Mouse (Mus musculus) cerebellum, postnatal 36 days (tissue): ENCODE measurements around the gene Tmem199.
"Not testable (repeated sequence)": the region's sequence is repeated elsewhere in the genome, so short reads cannot be mapped to it uniquely, and the experiment has no call there.

Source experiments
- DNase-seq, 2 experiments: peaks; one replicate each; pipeline ENCODE4 v3.0.0; 2021 to 2022; ENCODE audit warnings: mixed read lengths in 2 of 2

The Tmem199 gene

DNA sequence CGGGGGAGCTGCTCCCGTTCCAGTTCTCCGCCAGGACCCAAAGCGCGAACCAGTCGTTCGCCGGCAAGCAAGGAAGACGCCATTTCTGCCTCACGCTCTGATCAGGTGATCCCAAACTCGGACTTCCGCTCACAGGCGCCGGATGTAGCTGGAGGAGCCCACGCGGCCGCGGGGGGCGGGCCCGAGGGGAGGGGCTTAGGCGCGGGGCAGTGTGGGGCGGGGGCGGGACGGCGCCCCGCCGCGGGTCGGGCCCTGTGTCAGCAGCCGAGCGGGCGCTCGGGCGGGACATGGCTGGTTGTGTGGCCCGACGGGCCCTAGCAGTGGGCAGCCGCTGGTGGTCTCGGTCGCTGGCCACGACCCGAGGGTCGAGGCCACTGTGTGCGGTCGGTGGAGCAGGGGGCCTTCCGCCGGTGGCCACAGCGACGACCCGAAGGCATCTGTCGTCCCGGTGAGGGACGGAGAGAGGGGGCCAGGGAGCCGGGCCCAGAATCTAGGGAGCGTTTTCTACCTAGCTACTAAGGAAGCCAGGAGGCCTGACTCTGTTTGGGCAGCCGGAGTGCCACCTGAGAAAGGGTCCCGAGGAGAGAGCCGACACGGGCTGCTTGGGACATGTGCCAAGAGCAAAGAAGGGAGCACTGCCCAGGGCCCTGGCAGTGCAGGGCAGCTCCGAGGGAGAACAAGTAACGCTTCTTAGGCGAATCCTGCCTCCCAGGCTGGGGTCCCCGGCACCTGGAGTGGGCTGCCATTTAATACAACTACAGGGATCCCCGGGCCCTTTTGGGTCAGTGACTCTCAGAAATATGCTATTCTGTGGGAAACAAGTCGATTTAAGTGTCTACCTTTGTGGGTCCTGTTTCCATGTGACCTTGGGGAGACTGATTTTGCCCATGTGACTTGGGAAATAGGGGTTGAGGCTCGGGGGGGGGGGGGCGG is at the start of gene Tmem199, which contains the start of gene Poldip2:
TSS of gene Tmem199 (minus strand) at position 148 of the 933 bp plus-strand sequence.
TSS of gene Poldip2 (plus strand) at position 169 of the 933 bp plus-strand sequence.
- DNase-seq, result peak; percentile 85 to 92

DNA sequence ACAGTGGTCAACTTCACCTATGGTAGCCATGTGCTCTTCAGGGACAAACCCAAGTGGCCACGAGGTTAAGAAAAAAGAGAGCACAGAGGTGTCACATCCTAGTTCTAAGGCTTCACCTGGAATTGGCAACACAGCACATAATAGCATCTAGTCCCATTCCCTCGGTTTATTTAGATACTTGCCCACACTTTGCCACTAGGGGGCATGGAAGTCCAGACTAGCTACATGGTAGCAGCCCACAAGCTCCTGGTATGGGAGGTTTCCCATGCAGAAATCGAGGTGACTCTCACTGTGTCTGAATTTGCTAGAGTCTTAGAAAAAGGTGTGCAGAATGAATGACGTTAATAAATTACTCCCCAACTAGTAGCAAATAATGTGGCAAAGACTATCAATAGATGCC is 48.5 kb upstream of the Tmem199 start:
- DNase-seq, result peak; percentile 67 to 77

DNA sequence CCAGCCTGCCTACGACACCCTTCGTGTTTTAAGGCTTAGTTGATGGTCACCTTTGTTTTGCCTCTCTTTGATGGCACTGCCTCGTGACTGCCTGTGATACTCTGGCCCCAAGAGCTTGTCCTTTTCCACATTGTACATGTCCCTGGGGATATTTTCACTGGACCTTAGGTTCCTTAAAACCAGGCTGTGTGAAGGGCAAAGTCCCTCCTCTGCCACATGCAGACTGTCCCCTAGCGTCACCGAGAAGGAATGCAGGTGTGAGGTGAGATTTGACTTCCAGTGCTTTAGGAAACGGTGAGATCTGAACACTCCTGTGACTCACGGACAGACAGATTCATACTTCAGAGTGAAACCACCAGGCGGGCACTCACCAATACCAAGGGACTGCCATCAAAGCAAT is 45.3 kb upstream of the Tmem199 start:
- no peak for DNase-seq

DNA sequence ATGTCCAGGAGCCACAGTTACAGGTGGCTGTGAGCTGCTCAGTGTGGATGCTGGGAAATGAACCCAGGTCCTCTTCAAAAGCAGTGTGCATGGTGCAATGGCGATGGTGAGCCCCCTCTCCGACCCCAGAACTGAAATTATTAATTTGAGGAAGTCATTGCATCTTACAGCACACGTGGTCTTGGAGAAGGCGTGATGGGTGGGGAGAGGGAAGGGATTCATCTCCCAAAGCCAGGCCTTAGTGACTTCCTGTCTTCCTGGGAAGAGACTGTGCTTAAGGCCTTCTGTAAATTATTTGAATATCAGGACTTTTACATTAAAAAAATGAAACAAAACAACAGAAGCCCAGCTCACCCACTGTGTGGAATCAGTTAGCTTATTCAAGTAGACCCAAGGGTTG is 44.1 kb upstream of the Tmem199 start:
- no peak for DNase-seq

DNA sequence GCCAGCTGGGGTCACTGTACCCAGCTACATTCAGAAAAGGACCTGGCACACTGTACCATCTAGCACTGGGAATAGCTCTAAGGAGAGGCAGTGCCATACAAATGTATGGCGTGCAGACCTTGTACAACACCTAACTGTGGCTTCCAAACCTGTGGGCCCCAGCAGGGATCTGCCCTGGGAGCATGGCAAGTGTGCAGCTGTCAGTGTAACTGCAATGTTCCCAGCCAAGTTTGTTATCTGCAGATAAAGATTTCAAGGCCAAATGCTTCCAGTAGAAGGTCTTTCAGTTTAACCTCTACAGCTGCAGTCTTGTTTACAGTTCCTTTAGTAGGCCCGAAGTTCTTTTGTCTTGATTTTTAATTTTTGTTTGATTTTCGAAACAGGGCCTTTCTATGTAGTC is 43.7 kb upstream of the Tmem199 start:
- no peak for DNase-seq

DNA sequence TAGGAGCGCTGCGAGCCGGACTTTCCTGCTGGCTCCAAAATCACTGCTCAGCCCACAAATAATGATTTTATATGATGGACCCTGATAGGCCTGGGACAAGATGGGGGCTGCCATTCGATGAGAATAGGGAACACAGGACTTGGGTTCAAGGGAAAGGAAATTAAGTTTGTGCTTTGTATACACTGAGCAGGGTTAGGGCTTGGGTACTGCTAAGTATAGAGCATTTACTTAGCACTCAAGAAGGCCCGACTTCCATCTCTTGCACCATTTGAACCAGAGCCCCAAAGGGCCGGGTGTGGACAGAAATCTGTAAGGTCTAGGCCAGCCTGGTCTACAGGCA is 39.1 kb upstream of the Tmem199 start:
- DNase-seq, result no peak

DNA sequence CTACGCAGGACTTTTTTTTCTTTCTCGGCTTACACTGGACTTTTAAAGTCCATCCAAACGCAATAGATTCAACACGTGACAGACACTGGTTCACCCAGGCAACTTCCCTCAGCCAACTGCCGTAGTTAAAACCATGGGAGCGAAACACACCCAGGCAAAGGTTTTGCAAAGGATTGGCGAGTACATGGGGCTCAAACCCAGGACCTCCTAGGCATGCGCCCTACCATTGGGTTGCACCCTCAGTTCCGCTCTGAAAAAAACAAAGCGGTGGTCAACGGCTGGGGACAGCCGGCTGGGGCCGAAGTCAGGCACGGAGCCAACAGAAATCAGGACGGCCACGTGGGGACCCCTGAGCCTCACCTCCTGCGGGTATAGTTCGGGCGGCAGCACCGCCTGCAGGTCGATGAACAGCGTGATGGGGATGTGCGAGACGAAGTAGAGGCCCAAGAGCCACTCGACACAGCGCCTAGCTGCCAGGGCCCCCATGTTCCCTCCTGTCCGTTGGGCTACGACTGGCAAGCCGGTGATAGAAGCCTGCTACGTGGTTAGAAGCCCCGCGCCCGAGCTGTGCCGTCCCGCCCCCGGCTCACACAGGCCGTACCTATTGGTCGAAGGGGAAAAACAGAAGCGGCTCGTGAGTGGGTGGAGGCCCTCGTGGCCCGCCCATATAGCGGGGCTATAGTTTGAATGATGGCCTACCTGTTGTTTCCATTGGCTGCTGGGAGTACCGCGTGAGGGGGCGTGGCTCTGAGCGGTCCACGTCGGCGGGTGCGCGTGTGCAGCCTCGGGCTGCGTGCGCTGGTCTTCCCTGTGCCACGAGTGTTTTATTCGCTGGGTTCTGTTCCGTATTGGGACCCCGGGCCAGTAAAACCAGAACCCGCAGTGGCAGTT is 38.4 kb upstream of the Tmem199 start, which contains the start of gene Tmem97:
TSS of gene Tmem97 (minus strand) at position 610 of the 891 bp plus-strand sequence.
- DNase-seq, result peak; percentile 91 to 95

DNA sequence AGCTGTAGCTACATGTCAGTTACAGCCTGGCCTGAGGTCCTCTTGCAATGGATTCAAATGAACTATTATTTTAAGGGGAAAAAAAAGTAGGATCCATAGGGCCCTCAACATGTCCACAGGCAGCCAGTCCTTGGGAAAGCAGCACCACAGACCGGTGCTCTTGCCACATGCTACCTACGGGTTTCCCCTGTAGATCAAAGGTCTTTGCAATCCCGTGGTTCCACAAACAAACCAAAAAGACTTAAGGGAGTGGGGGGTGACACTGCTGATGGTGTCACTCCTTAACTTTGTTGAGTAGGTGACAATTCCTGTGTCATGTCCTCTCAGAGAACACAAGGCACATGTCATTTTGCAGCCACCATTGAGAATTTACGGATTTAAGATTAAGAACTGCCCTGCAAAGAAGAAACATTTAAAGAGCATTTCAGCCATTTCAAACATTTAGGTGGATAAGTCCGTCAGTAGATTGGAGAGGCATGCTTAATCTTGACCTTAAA is 37.6 kb upstream of the Tmem199 start:
- no peak for DNase-seq

DNA sequence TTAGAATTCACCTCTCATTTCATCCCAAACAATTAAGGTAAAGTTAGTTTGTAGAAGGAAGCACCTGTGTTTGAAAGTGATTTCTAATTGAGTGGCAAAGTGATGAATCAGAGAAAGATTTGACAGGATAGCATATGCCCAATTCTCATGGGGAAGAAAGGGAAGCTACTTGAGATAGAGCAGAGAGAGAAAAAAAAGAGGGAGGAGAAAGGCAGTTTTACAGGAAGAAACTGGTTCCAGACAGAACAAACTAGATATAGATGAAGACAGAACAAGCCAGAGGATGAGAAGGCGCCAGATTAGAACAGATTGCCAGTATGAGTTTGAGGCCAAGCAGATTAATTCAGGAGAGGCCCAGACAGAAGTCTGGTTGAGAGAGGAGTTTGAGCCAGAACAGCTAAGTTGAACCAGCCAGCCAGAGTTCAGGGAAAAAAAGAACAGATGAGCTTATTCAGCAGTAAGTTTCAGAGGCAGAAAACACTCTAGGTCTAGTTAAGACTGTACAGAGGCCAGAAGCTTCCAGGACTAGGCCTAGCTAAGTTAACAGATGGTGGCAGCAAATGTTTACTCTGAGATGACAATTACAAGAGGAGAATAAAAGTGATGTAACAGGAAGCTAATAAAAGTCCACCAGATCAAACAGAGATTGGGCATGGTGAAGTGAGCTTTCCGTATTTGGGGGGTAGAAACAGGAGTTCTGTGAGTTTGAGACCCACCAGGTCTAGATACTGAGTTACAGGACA is 35.9 kb upstream of the Tmem199 start:
- no peak for DNase-seq

DNA sequence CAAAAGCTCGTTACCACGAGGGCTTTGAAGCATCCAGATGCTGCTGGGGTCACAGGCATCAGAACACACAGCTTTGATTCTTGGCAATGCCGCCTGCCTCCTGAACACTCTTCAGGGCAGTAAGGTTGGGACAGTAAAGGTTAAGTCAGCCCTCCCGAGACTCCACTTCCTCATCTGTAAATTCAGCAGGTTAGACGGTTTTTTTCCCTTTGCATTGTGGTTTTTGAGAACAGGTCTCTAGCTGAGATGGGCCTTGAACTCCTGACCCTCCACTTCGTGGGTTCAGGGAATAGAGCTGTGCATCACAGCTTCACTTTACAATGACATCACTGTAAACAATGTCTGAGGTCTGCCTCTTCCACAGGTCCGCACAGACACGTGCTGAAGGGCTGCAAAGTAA is 33.2 kb upstream of the Tmem199 start:
- no peak for DNase-seq

DNA sequence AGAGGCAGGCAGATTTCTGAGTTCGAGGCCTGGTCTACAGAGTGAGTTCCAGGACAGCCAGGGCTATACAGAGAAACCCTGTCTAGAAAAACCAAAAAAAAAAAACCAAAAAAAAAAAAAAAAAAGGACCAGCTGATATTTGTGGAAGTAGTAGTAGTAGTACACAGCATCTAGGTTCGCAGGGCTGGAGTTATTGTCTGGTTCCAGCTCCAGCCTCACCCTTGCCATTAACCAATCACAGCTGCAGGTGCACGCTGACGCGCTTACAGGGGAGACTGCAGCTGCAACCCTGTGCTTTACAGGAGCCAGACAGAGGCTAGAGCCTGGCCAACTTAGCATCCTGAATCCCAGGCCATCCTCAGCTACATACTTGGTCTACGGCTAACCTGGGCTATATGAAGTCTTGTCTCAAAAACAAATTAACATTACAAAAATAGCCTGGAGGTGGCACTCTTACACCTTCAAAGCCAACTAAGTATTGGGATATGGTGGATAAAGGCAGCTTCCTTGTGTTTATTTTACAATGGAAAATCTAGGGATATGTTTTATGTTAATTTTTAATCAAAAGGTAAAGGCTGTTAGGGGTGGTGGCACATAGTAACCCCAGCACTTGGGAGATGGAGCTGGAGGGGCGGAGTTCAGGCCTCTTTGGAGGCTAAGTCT is 32.6 kb upstream of the Tmem199 start:
- no peak for DNase-seq

DNA sequence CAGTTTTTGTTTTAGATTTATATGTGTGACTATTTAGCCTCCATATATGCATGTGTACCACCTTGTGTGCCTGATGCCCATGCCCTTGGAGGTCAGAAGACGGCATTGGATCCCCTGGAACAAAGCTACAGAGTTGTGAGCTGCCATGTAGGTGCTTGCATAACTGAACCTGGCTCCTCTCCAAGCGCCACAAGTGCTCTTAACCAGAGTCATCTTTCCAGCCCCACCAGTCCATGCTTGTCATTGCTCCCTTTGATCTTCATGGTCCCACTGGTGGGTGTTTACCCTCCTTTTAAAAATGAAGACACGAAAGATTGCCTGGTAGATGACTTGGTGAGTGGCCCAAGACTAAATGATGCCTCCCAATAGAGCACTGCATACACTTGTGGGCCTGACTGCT is 28.4 kb upstream of the Tmem199 start:
- no peak for DNase-seq

DNA sequence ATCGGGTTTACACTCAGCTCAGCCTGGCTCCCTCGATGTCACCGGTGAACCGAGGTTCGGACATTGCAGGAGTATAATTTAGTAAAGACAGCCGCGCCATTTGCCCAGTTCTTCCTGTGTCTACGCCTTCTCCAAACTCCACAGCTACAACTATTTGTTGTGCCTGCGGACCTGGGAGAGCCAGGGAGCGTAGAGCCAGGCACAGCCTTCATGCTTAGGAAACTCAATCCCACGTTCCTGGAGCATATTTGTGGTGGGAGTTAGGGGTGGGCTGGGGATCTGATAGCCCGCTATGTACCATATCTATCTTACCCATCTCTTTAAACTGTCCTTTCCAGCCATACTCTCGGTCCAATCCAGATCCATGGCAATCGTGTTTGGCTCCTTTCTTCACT is 24.7 kb upstream of the Tmem199 start:
- DNase-seq, result no peak

DNA sequence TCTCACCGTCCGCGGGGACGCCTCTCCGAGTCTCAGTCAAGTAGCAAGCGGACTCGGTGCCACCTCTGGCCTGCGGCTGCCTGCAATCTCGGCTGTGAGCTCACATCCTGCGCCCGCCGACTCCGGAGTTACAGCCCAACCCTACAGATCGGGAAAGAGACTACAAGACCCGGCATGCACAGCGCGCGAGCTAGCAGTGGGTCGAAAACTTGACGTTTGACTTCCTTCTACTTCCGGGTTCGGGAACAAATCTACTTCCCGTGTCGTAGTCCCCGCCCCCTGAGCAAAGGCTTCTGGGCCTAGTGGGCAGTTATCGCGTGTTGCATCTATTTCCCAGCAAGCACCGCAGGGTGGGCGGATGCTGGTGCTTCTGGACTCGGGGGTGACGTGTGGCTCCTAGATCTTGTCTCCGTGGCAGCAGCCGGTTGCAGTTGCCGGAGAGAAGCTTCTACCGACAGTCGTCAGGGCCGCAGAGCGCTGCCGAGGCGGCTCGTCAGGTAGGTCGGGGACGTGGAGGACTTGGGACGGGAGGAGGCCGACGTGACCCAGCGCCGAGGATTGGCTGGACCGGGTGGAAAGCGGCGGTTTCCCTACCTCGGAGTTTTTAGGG is 24.2 kb upstream of the Tmem199 start, which contains the start of the genes Tnfaip1 and Ift20:
TSS of gene Tnfaip1 (minus strand) at position 253 of the 610 bp plus-strand sequence.
TSS of gene Ift20 (plus strand) at position 282 of the 610 bp plus-strand sequence.
- peak; percentile 97 for DNase-seq

DNA sequence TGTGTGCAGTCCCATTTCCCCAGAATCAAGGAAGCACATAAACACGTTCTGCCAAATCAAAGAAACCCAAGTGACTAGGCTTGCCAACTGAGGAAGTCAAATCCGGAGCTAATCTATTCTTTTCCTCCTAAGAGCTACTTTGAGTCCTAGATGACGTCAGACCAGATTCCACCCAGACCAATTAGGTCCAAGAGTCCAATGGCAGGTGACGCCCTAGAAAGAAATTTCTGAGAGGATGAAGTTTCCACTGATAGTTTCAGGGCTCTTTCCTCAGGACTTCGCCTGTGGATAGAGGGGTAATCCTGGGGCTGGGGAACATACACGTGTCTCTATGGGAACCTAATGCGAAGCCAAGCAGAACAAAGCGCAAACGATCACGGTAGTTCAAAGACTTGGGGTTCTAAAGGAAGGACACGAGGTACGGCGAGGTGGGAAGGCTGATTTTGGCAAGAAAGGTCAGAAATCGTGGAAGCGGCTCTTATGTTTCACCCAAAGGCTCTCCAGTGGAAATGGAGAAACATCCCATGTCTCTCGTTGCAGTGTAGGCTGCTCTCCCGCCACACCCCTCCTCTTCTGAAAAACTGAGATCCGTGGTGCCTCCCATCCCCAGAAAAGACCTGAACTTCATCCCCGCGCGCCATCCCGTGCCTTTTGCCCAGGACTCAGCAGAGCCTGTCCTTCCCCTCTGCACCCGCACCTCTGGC is 23.6 kb upstream of the Tmem199 start:
- DNase-seq, result no peak

DNA sequence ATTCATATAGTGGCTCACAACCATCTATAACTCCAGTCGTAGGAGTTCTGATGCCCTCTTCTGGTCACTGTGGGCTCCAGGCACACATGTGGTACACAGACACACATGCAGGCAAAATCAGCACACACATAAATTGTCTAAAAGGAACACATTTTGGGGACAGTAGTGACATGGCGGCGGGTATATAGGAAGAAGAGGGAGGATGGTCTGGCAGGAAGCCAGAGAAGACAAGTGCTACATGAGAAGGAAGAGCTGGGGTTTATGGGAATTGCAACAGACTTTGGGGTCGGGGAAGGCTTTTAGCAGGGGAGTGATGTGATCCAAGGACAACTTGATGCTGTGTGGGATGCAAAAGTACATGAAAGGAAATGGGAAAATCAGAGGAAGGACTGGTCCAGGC is 22.5 kb upstream of the Tmem199 start:
- DNase-seq, result no peak

DNA sequence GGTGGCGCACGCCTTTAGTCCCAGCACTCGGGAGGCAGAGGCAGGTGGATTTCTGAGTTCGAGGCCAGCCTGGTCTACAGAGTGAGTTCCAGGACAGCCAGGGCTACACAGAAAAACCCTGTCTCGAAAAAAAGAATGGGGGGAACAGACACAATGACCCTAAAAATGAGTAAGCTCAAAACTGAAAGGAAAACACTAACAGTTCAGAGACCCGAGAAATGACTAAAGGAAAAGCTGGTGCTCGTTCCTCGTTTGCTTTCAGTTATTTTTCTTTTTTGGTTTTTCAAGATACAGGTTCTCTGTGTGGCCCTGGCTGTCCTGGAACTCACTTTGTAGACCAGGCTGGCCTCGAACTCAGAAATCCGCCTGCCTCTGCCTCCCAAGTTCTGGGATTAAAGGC is 19.5 kb upstream of the Tmem199 start:
- DNase-seq, result not testable (repeated sequence)

DNA sequence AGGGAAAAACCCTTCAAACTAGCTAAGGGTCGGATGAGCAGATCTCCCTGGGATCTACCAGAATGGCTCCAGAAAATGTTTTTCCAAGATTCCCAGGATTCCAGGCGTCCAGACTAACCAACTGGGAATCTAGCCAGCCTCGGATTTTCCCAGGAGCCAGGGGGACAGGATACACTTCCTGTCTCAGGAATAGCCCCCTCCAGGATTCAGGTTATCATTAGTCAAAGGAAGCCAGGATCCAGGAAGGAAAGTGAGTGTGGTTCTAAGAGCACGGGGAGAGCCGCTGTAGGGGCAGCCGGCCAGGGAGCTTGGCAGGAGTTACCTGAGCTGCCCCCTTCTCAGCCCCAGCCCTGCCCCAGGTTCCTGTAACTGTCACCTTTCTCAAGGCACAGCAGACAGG is 19.1 kb upstream of the Tmem199 start:
- DNase-seq, result no peak

DNA sequence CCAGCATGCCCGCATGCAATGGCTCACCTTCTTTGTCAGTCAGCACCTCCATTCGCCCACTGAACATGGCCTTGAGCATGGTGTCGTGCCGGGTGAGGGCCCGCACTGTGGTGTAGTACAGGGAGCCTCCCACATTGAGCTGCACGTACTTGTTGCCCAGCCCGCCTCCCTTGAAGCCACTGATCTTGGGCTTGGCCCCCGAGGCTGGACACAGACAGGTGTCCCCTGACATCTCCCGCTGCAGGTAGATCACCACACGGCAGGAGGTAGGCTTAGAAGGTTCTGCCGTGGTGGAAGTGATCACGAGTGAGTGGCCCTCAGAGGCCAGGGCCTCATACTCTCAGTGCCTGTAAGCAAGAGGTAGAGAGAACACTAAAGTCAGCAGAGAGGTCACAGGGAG is 18.0 kb upstream of the Tmem199 start:
- DNase-seq, result no peak

DNA sequence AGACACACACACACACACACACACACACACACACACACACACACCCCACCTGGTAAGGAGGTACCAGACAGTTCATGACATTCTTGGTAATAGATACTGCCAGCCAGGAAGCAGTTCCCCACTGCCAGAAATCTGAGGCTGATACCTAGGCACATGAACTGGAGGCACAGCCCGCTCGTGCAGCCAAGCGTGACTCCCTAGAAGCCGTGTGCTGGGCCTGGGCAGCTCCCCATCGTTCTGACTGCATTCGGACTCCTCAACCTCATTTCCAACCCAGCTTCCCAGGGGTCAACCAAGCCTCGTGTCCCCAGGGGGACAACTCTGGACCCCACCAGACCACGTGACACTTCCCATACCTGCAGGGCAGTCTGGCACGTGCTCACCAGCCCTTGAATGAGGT is 16.7 kb upstream of the Tmem199 start:
- no peak for DNase-seq

DNA sequence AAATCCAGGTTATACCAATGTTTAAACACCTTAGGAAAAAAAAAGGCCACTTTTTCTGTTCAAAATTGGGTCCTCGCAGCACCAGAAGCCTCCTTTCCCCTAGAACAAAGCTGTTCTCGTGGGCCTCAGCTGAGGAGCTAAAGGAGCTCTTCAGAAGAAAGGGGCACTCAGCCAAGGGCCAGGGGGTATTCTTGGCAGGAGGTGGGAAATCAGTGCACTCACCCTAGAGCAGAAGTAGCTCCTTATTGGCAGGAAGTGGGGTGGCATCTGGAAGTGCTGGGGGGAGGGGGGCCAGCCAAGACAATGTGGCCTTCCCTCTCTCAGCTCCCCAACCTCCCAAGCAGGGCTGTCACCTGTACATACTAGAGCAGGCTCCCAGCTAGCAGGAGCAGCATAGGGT is 12.9 kb upstream of the Tmem199 start:
- DNase-seq, result peak in 1 of 2 experiments; percentile 35
